Comparison of ENCODE assay signal across 21 mouse cellular contexts in genomic region chr1:180254316-180254715, GRCm38 (mm10). TPM values are rescaled to one million over a fixed set of nuclear protein-coding genes. Genes with fewer than 3 reads are reported as not detected.
A peak's percentile ranks its signal among the peaks of the same experiment; 100 is the strongest.
DNase-seq lines count a peak whose midpoint lies in the region; ATAC-seq and TF ChIP-seq lines count a peak whose summit lies in the region.
"Had no signal": no experiment of that assay in that cellular context is flagged by ENCODE, and none has a peak within 500 bp of the region (broad histone marks: within the 10 kb centered on the region; RNA-seq: fewer than 3 reads in every experiment).

No protein-coding gene starts in this region.

- TF ChIP-seq CTCF in hindbrain, postnatal 0 days (IDR thresholded peaks at IDR 0.05; ENCODE audit: low read depth) = no peak
- no peak for TF ChIP-seq CTCF in G1E (IDR thresholded peaks at IDR 0.05; ENCODE audit: low read depth, low read length)

- H3K36me3 ChIP-seq in hindbrain, postnatal 0 days (ENCODE audit: insufficient read depth, low read length) = no peaks in the 10 kb centered on the region
- H3K36me3 ChIP-seq in hindbrain, embryonic 10.5 days = no peaks in the 10 kb centered on the region
- H3K36me3 ChIP-seq in G1E (replicated peaks) = peaks cover 12% of the 10 kb centered on the region
- H3K36me3 ChIP-seq in liver, embryonic 16.5 days (ENCODE audit: control insufficient read depth, insufficient read depth) = no peaks in the 10 kb centered on the region
- H3K36me3 ChIP-seq: embryonic facial prominence, embryonic 12.5 days; heart, embryonic 13.5 days; hindbrain, embryonic 12.5 days; midbrain, embryonic 15.5 days had no signal

- H3K27ac ChIP-seq in hindbrain, postnatal 0 days = no peak overlapping the region
- no peak overlapping the region for H3K27ac ChIP-seq in hindbrain, embryonic 10.5 days
- H3K27ac ChIP-seq in liver, embryonic 16.5 days (ENCODE audit: low read length) = peak overlapping the region; percentile 17; the same call in 1 of the 2 replicates
- H3K27ac ChIP-seq: embryonic facial prominence, embryonic 12.5 days; forebrain, embryonic 13.5 days; heart, embryonic 13.5 days; hindbrain, embryonic 12.5 days; midbrain, embryonic 15.5 days had no signal

- H3K4me1 ChIP-seq in hindbrain, postnatal 0 days (ENCODE audit: insufficient read depth, low read length) = no peaks in the 10 kb centered on the region; the same call in 1 of the 2 replicates
- peaks cover 28% of the 10 kb centered on the region for H3K4me1 ChIP-seq in hindbrain, embryonic 10.5 days (replicated peaks)
- peaks cover 81% of the 10 kb centered on the region for H3K4me1 ChIP-seq in G1E (ENCODE audit: insufficient read depth, low read depth, low read length)
- H3K4me1 ChIP-seq in liver, embryonic 16.5 days (ENCODE audit: control insufficient read depth, low read depth, low read length) = peaks cover 77% of the 10 kb centered on the region

- no peaks in the 10 kb centered on the region for H3K9me3 ChIP-seq in hindbrain, postnatal 0 days (ENCODE audit: low read length)
- H3K9me3 ChIP-seq in hindbrain, embryonic 10.5 days = no peaks in the 10 kb centered on the region
- H3K9me3 ChIP-seq in G1E (replicated peaks) = peaks cover 3% of the 10 kb centered on the region
- H3K9me3 ChIP-seq in liver, embryonic 16.5 days (replicated peaks; ENCODE audit: control insufficient read depth, low read length) = no peaks in the 10 kb centered on the region
- H3K9me3 ChIP-seq: embryonic facial prominence, embryonic 12.5 days; forebrain, embryonic 13.5 days; heart, embryonic 13.5 days; hindbrain, embryonic 12.5 days; midbrain, embryonic 15.5 days had no signal

- H3K27me3 ChIP-seq in hindbrain, postnatal 0 days (ENCODE audit: insufficient read depth, low read length) = no peaks in the 10 kb centered on the region
- H3K27me3 ChIP-seq in hindbrain, embryonic 10.5 days (ENCODE audit: insufficient read depth, poor library complexity, severe bottlenecking) = peaks cover 27% of the 10 kb centered on the region
- H3K27me3 ChIP-seq in G1E (ENCODE audit: insufficient read depth, low read length) = no peaks in the 10 kb centered on the region
- H3K27me3 ChIP-seq in liver, embryonic 16.5 days (ENCODE audit: control insufficient read depth, insufficient read depth, low read depth, low read length) = no peaks in the 10 kb centered on the region

- ATAC-seq in hindbrain, postnatal 0 days = no peak
- 0 out of 2 replicates have a peak, but pooled peaks have one; percentile 17 for ATAC-seq in G1E (ENCODE audit: extremely low read depth, insufficient number of reproducible peaks, low FRiP score, poor library complexity, severe bottlenecking)
- ATAC-seq in liver, embryonic 16.5 days (ENCODE audit: low read depth) = peak; percentile 19
- ATAC-seq: forebrain, embryonic 13.5 days; inflammation-experienced regulatory T-cells, adult 6 months; midbrain, embryonic 15.5 days had no signal

- no peak overlapping the region for H3K4me3 ChIP-seq in hindbrain, postnatal 0 days (ENCODE audit: low read length)
- H3K4me3 ChIP-seq in hindbrain, embryonic 10.5 days = no peak overlapping the region
- peak overlapping the region; percentile 25; the same call in 1 of the 2 replicates for H3K4me3 ChIP-seq in G1E (ENCODE audit: low read depth, low read length)
- no peak overlapping the region for H3K4me3 ChIP-seq in liver, embryonic 16.5 days (ENCODE audit: low read depth, low read length)
- H3K4me3 ChIP-seq: embryonic facial prominence, embryonic 12.5 days; forebrain, embryonic 13.5 days; hindbrain, embryonic 12.5 days had no signal

- H3K4me2 ChIP-seq in hindbrain, postnatal 0 days (ENCODE audit: low read depth, low read length) = 0 out of 2 replicates have a peak overlapping the region, but pooled peaks have one; percentile 97
- peak overlapping the region; percentile 100 for H3K4me2 ChIP-seq in liver, embryonic 16.5 days (ENCODE audit: low read depth, low read length)

- H3K9ac ChIP-seq in hindbrain, postnatal 0 days (replicated peaks; ENCODE audit: low read length) = no peak overlapping the region
- 0 out of 2 replicates have a peak overlapping the region, but pooled peaks have one; percentile 4 for H3K9ac ChIP-seq in liver, embryonic 16.5 days (ENCODE audit: low read depth, low read length)
- H3K9ac ChIP-seq: embryonic facial prominence, embryonic 12.5 days; forebrain, embryonic 13.5 days had no signal

- DNase-seq in hindbrain, postnatal 0 days (ENCODE audit: low spot score) = no peak
- DNase-seq in hindbrain, embryonic 10.5 days (ENCODE audit: low spot score) = no peak
- DNase-seq in G1E (ENCODE audit: low spot score) = no peak
- peak; percentile 45 for DNase-seq in liver
- no peak for DNase-seq in urinary bladder, postnatal 4 days (ENCODE audit: low spot score in 2 of 2)
- DNase-seq in adrenal gland, adult (ENCODE audit: inconsistent age in 2 of 2, low spot score in 1 of 2) = no peak
- DNase-seq in right cerebral cortex, postnatal 10 days (ENCODE audit: low spot score in 2 of 2) = no peak
- DNase-seq: adrenal gland, postnatal 25 days; cerebellum, postnatal 14 days; heart, postnatal 14 days; kidney, adult 8-10 months; layer of hippocampus, postnatal 36 days; lung, adult 18-20 months; lung, postnatal 10 days had no signal

- 85% methylated on average over 5 of the region's 5 CpGs for WGBS in hindbrain, postnatal 0 days
- 92% methylated on average over 5 of the region's 5 CpGs for WGBS in hindbrain, embryonic 10.5 days
- WGBS in liver, embryonic 16.5 days (ENCODE audit: insufficient replicate concordance) = 40% methylated on average over 5 of the region's 5 CpGs

RNA-seq across cellular contexts. Expression of gene Psen2, which starts 8.9 kb away (rescaled TPM):
- total RNA-seq in hindbrain, postnatal 0 days (2014; rRNA removed) = 26.6 and 33.5 TPM in 2 replicates
- polyA plus RNA-seq in hindbrain, postnatal 0 days (2015; fragmentation: Nextera tagmentation; extraction: Ambion mirVana) = 23.2 and 23.7 TPM in 2 replicates
- polyA plus RNA-seq in hindbrain, embryonic 10.5 days (2016; fragmentation: Nextera tagmentation; extraction: Ambion mirVana) = 6.8 and 8.3 TPM in 2 replicates
- 19.4 and 24.1 TPM in 2 replicates for total RNA-seq in G1E (2014; fragmentation: Nextera tagmentation)
- total RNA-seq in G1E (2017) = 126 and 146 TPM in 2 replicates
- 15.8 and 20.2 TPM in 2 replicates for polyA plus RNA-seq in G1E (2012)
- polyA plus RNA-seq in liver, embryonic 16.5 days (2015; fragmentation: Nextera tagmentation; extraction: Ambion mirVana) = 32.2 and 37.0 TPM in 2 replicates

RNA-seq across cellular contexts. Expression of gene Coq8a, which starts 54.9 kb away (rescaled TPM):
- total RNA-seq in hindbrain, postnatal 0 days (2014; rRNA removed) = 3.4 and 6.0 TPM in 2 replicates
- polyA plus RNA-seq in hindbrain, postnatal 0 days (2015; fragmentation: Nextera tagmentation; extraction: Ambion mirVana) = 9.2 and 12.2 TPM in 2 replicates
- 1.8 and 2.0 TPM in 2 replicates for polyA plus RNA-seq in hindbrain, embryonic 10.5 days (2016; fragmentation: Nextera tagmentation; extraction: Ambion mirVana)
- 3.6 and 4.4 TPM in 2 replicates for total RNA-seq in G1E (2014; fragmentation: Nextera tagmentation)
- total RNA-seq in G1E (2017) = 4.0 and 4.3 TPM in 2 replicates
- polyA plus RNA-seq in G1E (2012) = 4.6 and 6.2 TPM in 2 replicates
- polyA plus RNA-seq in liver, embryonic 16.5 days (2015; fragmentation: Nextera tagmentation; extraction: Ambion mirVana) = 37.0 and 43.7 TPM in 2 replicates
